14 mouse cellular contexts compared by ENCODE assay signal in the genomic region with DNA sequence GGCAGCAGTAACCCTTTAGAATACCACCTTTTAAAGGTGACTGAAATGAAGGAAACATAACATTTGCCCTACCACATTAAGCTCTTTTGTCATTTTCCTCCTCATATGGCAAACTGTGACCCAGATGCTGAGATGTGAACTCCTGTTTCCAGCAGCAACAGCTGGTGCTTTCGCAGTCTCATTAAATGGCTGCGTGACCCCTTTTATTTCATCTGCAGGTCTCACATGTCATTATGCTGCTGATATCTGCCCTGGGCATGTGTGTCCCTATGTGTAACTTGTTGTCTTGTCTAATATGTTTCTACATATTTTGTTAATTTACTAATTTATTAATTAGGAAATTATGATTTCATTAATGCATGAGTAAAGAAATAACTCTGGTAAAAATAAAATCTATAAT.
"Had no signal": no experiment of that assay in that cellular context is flagged by ENCODE, and none has a peak within 500 bp of the region (broad histone marks: within the 10 kb centered on the region; RNA-seq: fewer than 3 reads in every experiment).

No protein-coding gene starts in this region.

- H3K4me3 ChIP-seq: layer of hippocampus, adult 2 months; limb, embryonic 10.5 days; liver, embryonic 12.5 days; midbrain, embryonic 12.5 days; neural tube, embryonic 12.5 days had no signal

- H3K9me3 ChIP-seq: limb, embryonic 10.5 days; liver, embryonic 12.5 days; midbrain, embryonic 12.5 days; neural tube, embryonic 12.5 days had no signal

- DNase-seq: kidney, adult 18-20 months; kidney, postnatal 10 days; kidney, postnatal 4 days; lung, embryonic 14.5 days; lung, postnatal 10 days; lung, postnatal 4 days; right cerebral cortex, adult 18-20 months; right cerebral cortex, postnatal 25 days; thymus, postnatal 4 days had no signal

- ATAC-seq: liver, embryonic 12.5 days had no signal

- H3K36me3 ChIP-seq: limb, embryonic 10.5 days; liver, embryonic 12.5 days; midbrain, embryonic 12.5 days; neural tube, embryonic 12.5 days had no signal

- H3K9ac ChIP-seq: liver, embryonic 12.5 days; lung, embryonic 14.5 days; midbrain, embryonic 12.5 days; neural tube, embryonic 12.5 days had no signal

- H3K27ac ChIP-seq: layer of hippocampus, adult 2 months; limb, embryonic 10.5 days; liver, embryonic 12.5 days; midbrain, embryonic 12.5 days; neural tube, embryonic 12.5 days had no signal

- H3K4me1 ChIP-seq: limb, embryonic 10.5 days; liver, embryonic 12.5 days; midbrain, embryonic 12.5 days; neural tube, embryonic 12.5 days had no signal

- H3K4me2 ChIP-seq: liver, embryonic 12.5 days; lung, embryonic 14.5 days; midbrain, embryonic 12.5 days; neural tube, embryonic 12.5 days had no signal

- H3K27me3 ChIP-seq: liver, embryonic 12.5 days; midbrain, embryonic 12.5 days; neural tube, embryonic 12.5 days had no signal
